Mouse (Mus musculus): ENCODE data around the gene Arhgef10l. TPM values are rescaled to one million over a fixed set of nuclear protein-coding genes. Genes with fewer than 3 reads are reported as not detected.

The Arhgef10l gene
- polyA plus RNA-seq, 1 experiment from 2014 or later, result 23.6 TPM

GRCm38 (mm10) chr4:140525674-140526177 lies 140.1 kb downstream of the Arhgef10l start:
- peaks cover 3% of the 10 kb centered on the region; the same call in 1 of the 2 replicates for H3K36me3 ChIP-seq (ENCODE audit: control insufficient read depth, insufficient read depth, low read length)
- WGBS, result 74% methylated on average over 10 of the region's 10 CpGs
- H3K4me3 ChIP-seq (ENCODE audit: low read depth, low read length), result no peak overlapping the region
- no peak overlapping the region for H3K9ac ChIP-seq (ENCODE audit: low read length)
- no peak overlapping the region for H3K27ac ChIP-seq (ENCODE audit: low read depth, low read length)
- H3K4me2 ChIP-seq (ENCODE audit: low read depth, low read length, severe bottlenecking), result no peak overlapping the region
- H3K9me3 ChIP-seq (ENCODE audit: control insufficient read depth, low read length), result no peaks in the 10 kb centered on the region
- DNase-seq (ENCODE audit: low spot score), result no peak
- ATAC-seq (replicated peaks; ENCODE audit: low FRiP score), result no peak
- H3K4me1 ChIP-seq (replicated peaks; ENCODE audit: control insufficient read depth, insufficient read depth, low read length), result no peaks in the 10 kb centered on the region
- no peaks in the 10 kb centered on the region for H3K27me3 ChIP-seq (ENCODE audit: control insufficient read depth, insufficient read depth, low read length)

- DNase-seq (ENCODE audit: low spot score) (no peak), ATAC-seq (replicated peaks; ENCODE audit: low FRiP score) (no peak)
- no peak overlapping the region for H3K4me3 ChIP-seq (ENCODE audit: low read depth, low read length)
- WGBS, result 86% methylated on average over 13 of the region's 13 CpGs
- no peaks in the 10 kb centered on the region for H3K4me1 ChIP-seq (replicated peaks; ENCODE audit: control insufficient read depth, insufficient read depth, low read length)
- H3K27ac ChIP-seq (ENCODE audit: low read depth, low read length), result no peak overlapping the region
- H3K9me3 ChIP-seq (ENCODE audit: control insufficient read depth, low read length), result no peaks in the 10 kb centered on the region
- no peak overlapping the region for H3K9ac ChIP-seq (ENCODE audit: low read length)
- H3K36me3 ChIP-seq (ENCODE audit: control insufficient read depth, insufficient read depth, low read length), result peaks cover 3% of the 10 kb centered on the region; the same call in 1 of the 2 replicates
- no peaks in the 10 kb centered on the region for H3K27me3 ChIP-seq (ENCODE audit: control insufficient read depth, insufficient read depth, low read length)
- no peak overlapping the region for H3K4me2 ChIP-seq (ENCODE audit: low read depth, low read length, severe bottlenecking)
Measured at GRCm38 (mm10) chr4:140524927-140525326, 140.9 kb downstream of the Arhgef10l start.

GRCm38 (mm10) chr4:140522873-140523272 lies 142.9 kb downstream of the Arhgef10l start:
- WGBS, result 96% methylated on average over 4 of the region's 4 CpGs
- Histone ChIP-seq H3K27me3 (ENCODE audit: control insufficient read depth, insufficient read depth, low read length) (no peaks in the 10 kb centered on the region), H3K4me2 (ENCODE audit: low read depth, low read length, severe bottlenecking) (no peak overlapping the region), H3K9ac (ENCODE audit: low read length) (no peak overlapping the region), H3K4me3 (ENCODE audit: low read depth, low read length) (no peak overlapping the region), H3K9me3 (ENCODE audit: control insufficient read depth, low read length) (no peaks in the 10 kb centered on the region), H3K36me3 (ENCODE audit: control insufficient read depth, insufficient read depth, low read length) (peaks cover 3% of the 10 kb centered on the region; the same call in 1 of the 2 replicates), H3K27ac (ENCODE audit: low read depth, low read length) (no peak overlapping the region), H3K4me1 (replicated peaks; ENCODE audit: control insufficient read depth, insufficient read depth, low read length) (no peaks in the 10 kb centered on the region)
- DNase-seq (ENCODE audit: low spot score) (no peak), ATAC-seq (replicated peaks; ENCODE audit: low FRiP score) (no peak)

- 91% methylated on average over 9 of the region's 9 CpGs for WGBS
- no peak overlapping the region for H3K9ac ChIP-seq (ENCODE audit: low read length)
- H3K9me3 ChIP-seq (ENCODE audit: control insufficient read depth, low read length), result no peaks in the 10 kb centered on the region
- H3K27ac ChIP-seq (ENCODE audit: low read depth, low read length), result no peak overlapping the region; the same call in 1 of the 2 replicates
- H3K4me2 ChIP-seq (ENCODE audit: low read depth, low read length, severe bottlenecking), result no peak overlapping the region
- DNase-seq (ENCODE audit: low spot score) (no peak), ATAC-seq (replicated peaks; ENCODE audit: low FRiP score) (no peak)
- no peaks in the 10 kb centered on the region for H3K4me1 ChIP-seq (replicated peaks; ENCODE audit: control insufficient read depth, insufficient read depth, low read length)
- H3K4me3 ChIP-seq (ENCODE audit: low read depth, low read length), result no peak overlapping the region
- peaks cover 3% of the 10 kb centered on the region for H3K36me3 ChIP-seq (ENCODE audit: control insufficient read depth, insufficient read depth, low read length)
- H3K27me3 ChIP-seq (ENCODE audit: control insufficient read depth, insufficient read depth, low read length), result no peaks in the 10 kb centered on the region
Measured at GRCm38 (mm10) chr4:140520719-140521118, 145.1 kb downstream of the Arhgef10l start.

- ATAC-seq (replicated peaks; ENCODE audit: low FRiP score), result no peak
- no peak overlapping the region for H3K27ac ChIP-seq (ENCODE audit: low read depth, low read length)
- no peak overlapping the region for H3K4me3 ChIP-seq (ENCODE audit: low read depth, low read length)
- WGBS, result 90% methylated on average over 4 of the region's 4 CpGs
- peaks cover 5% of the 10 kb centered on the region for H3K36me3 ChIP-seq (ENCODE audit: control insufficient read depth, insufficient read depth, low read length)
- no peak for DNase-seq (ENCODE audit: low spot score)
- H3K4me2 ChIP-seq (ENCODE audit: low read depth, low read length, severe bottlenecking), result no peak overlapping the region
- H3K9me3 ChIP-seq (ENCODE audit: control insufficient read depth, low read length), result no peaks in the 10 kb centered on the region
- no peaks in the 10 kb centered on the region for H3K27me3 ChIP-seq (ENCODE audit: control insufficient read depth, insufficient read depth, low read length)
- H3K9ac ChIP-seq (ENCODE audit: low read length), result no peak overlapping the region
- H3K4me1 ChIP-seq (replicated peaks; ENCODE audit: control insufficient read depth, insufficient read depth, low read length), result no peaks in the 10 kb centered on the region
Measured at GRCm38 (mm10) chr4:140513797-140514196, 152.0 kb downstream of the Arhgef10l start.

GRCm38 (mm10) chr4:140509856-140510255 lies 156.0 kb downstream of the Arhgef10l start:
- peaks cover 5% of the 10 kb centered on the region; the same call in 1 of the 2 replicates for H3K4me1 ChIP-seq (replicated peaks; ENCODE audit: control insufficient read depth, insufficient read depth, low read length)
- H3K4me3 ChIP-seq (ENCODE audit: low read depth, low read length), result no peak overlapping the region
- ATAC-seq (replicated peaks; ENCODE audit: low FRiP score) (no peak), DNase-seq (ENCODE audit: low spot score) (no peak)
- H3K36me3 ChIP-seq (ENCODE audit: control insufficient read depth, insufficient read depth, low read length), result peaks cover 4% of the 10 kb centered on the region; the same call in 1 of the 2 replicates
- no peak overlapping the region for H3K27ac ChIP-seq (ENCODE audit: low read depth, low read length)
- H3K9me3 ChIP-seq (ENCODE audit: control insufficient read depth, low read length), result no peaks in the 10 kb centered on the region
- H3K27me3 ChIP-seq (ENCODE audit: control insufficient read depth, insufficient read depth, low read length), result no peaks in the 10 kb centered on the region
- no peak overlapping the region for H3K4me2 ChIP-seq (ENCODE audit: low read depth, low read length, severe bottlenecking)
- no peak overlapping the region for H3K9ac ChIP-seq (ENCODE audit: low read length)

GRCm38 (mm10) chr4:140507172-140507714 lies 158.6 kb downstream of the Arhgef10l start:
- DNase-seq (ENCODE audit: low spot score) (peak; percentile 67), ATAC-seq (replicated peaks; ENCODE audit: low FRiP score) (no peak)
- H3K36me3 ChIP-seq (ENCODE audit: control insufficient read depth, insufficient read depth, low read length), result no peaks in the 10 kb centered on the region
- H3K9me3 ChIP-seq (ENCODE audit: control insufficient read depth, low read length), result no peaks in the 10 kb centered on the region
- no peaks in the 10 kb centered on the region for H3K27me3 ChIP-seq (ENCODE audit: control insufficient read depth, insufficient read depth, low read length)
- 0 out of 2 replicates have a peak overlapping the region, but pooled peaks have one; percentile 18 for H3K27ac ChIP-seq (ENCODE audit: low read depth, low read length)
- no peak overlapping the region for H3K9ac ChIP-seq (ENCODE audit: low read length)
- H3K4me1 ChIP-seq (replicated peaks; ENCODE audit: control insufficient read depth, insufficient read depth, low read length), result peaks cover 7% of the 10 kb centered on the region; the same call in 1 of the 2 replicates
- H3K4me2 ChIP-seq (ENCODE audit: low read depth, low read length, severe bottlenecking), result no peak overlapping the region
- no peak overlapping the region for H3K4me3 ChIP-seq (ENCODE audit: low read depth, low read length)
- WGBS, result 42% methylated on average over 15 of the region's 15 CpGs

GRCm38 (mm10) chr4:140505608-140506002 lies 160.2 kb downstream of the Arhgef10l start:
- Histone ChIP-seq H3K27ac (ENCODE audit: low read depth, low read length) (peak overlapping the region; percentile 43), H3K27me3 (ENCODE audit: control insufficient read depth, insufficient read depth, low read length) (no peaks in the 10 kb centered on the region), H3K9ac (ENCODE audit: low read length) (peak overlapping the region; percentile 27; the same call in 1 of the 2 replicates), H3K9me3 (ENCODE audit: control insufficient read depth, low read length) (no peaks in the 10 kb centered on the region), H3K4me3 (ENCODE audit: low read depth, low read length) (no peak overlapping the region), H3K4me2 (ENCODE audit: low read depth, low read length, severe bottlenecking) (no peak overlapping the region), H3K4me1 (replicated peaks; ENCODE audit: control insufficient read depth, insufficient read depth, low read length) (peaks cover 7% of the 10 kb centered on the region; the same call in 1 of the 2 replicates), H3K36me3 (ENCODE audit: control insufficient read depth, insufficient read depth, low read length) (no peaks in the 10 kb centered on the region)
- WGBS, result 78% methylated on average over 3 of the region's 3 CpGs
- DNase-seq (ENCODE audit: low spot score), result no peak
- no peak; the same call in 1 of the 2 replicates for ATAC-seq (replicated peaks; ENCODE audit: low FRiP score)

Measured in forebrain, embryonic 11.5 days (tissue).